Mouse (Mus musculus): Measurements from ENCODE around the gene 2210011C24Rik. TPM values are rescaled to one million over a fixed set of nuclear protein-coding genes. Genes with fewer than 3 reads are reported as not detected.

Gene 2210011C24Rik
- polyA plus RNA-seq, 1 experiment from 2014 or later, result 0.13 TPM

GRCm38 (mm10) chr8:84024171-84024570 is 12.2 kb upstream of the 2210011C24Rik start:
- WGBS (ENCODE audit: insufficient replicate concordance), result 17% methylated on average over 10 of the region's 10 CpGs
- H3K27ac ChIP-seq (ENCODE audit: low read length), result no peak overlapping the region

GRCm38 (mm10) chr8:84023631-84024030 is 11.7 kb upstream of the 2210011C24Rik start:
- whole genome bisulfite sequencing (ENCODE audit: insufficient replicate concordance), result 46% methylated on average over 1 of the region's 1 CpGs
- Histone ChIP-seq H3K4me2 (ENCODE audit: low read depth, low read length) (no peak overlapping the region), H3K27me3 (ENCODE audit: control insufficient read depth, insufficient read depth, low read depth, low read length) (peaks cover 65% of the 10 kb centered on the region), H3K9me3 (replicated peaks; ENCODE audit: control insufficient read depth, low read length) (no peaks in the 10 kb centered on the region), H3K36me3 (ENCODE audit: control insufficient read depth, insufficient read depth) (no peaks in the 10 kb centered on the region), H3K4me3 (ENCODE audit: low read depth, low read length) (no peak overlapping the region), H3K4me1 (ENCODE audit: control insufficient read depth, low read depth, low read length) (peaks cover 6% of the 10 kb centered on the region), H3K9ac (ENCODE audit: low read depth, low read length) (no peak overlapping the region), H3K27ac (ENCODE audit: low read length) (no peak overlapping the region)
- ATAC-seq (ENCODE audit: low read depth), result no peak

More at GRCm38 (mm10) chr8:84024171-84024570, 12.2 kb upstream of the 2210011C24Rik start:
- no peak for ATAC-seq (ENCODE audit: low read depth)
- no peak overlapping the region for H3K9ac ChIP-seq (ENCODE audit: low read depth, low read length)
- H3K4me3 ChIP-seq (ENCODE audit: low read depth, low read length), result no peak overlapping the region
- H3K36me3 ChIP-seq (ENCODE audit: control insufficient read depth, insufficient read depth), result no peaks in the 10 kb centered on the region
- peaks cover 6% of the 10 kb centered on the region for H3K4me1 ChIP-seq (ENCODE audit: control insufficient read depth, low read depth, low read length)
- H3K27me3 ChIP-seq (ENCODE audit: control insufficient read depth, insufficient read depth, low read depth, low read length), result peaks cover 65% of the 10 kb centered on the region
- no peak overlapping the region for H3K4me2 ChIP-seq (ENCODE audit: low read depth, low read length)
- H3K9me3 ChIP-seq (replicated peaks; ENCODE audit: control insufficient read depth, low read length), result no peaks in the 10 kb centered on the region

- H3K36me3 ChIP-seq (ENCODE audit: control insufficient read depth, insufficient read depth), result no peaks in the 10 kb centered on the region
- H3K9me3 ChIP-seq (replicated peaks; ENCODE audit: control insufficient read depth, low read length), result no peaks in the 10 kb centered on the region
- H3K27ac ChIP-seq (ENCODE audit: low read length), result no peak overlapping the region
- no peak for ATAC-seq (ENCODE audit: low read depth)
- peaks cover 69% of the 10 kb centered on the region for H3K27me3 ChIP-seq (ENCODE audit: control insufficient read depth, insufficient read depth, low read depth, low read length)
- 21% methylated on average over 5 of the region's 5 CpGs for WGBS (ENCODE audit: insufficient replicate concordance)
- H3K9ac ChIP-seq (ENCODE audit: low read depth, low read length), result no peak overlapping the region
- H3K4me1 ChIP-seq (ENCODE audit: control insufficient read depth, low read depth, low read length), result peaks cover 6% of the 10 kb centered on the region
- no peak overlapping the region for H3K4me2 ChIP-seq (ENCODE audit: low read depth, low read length)
- no peak overlapping the region for H3K4me3 ChIP-seq (ENCODE audit: low read depth, low read length)
These were observed 11.1 kb upstream of the 2210011C24Rik start for GRCm38 (mm10) chr8:84023085-84023484.

- ATAC-seq (ENCODE audit: low read depth), result no peak
- Histone ChIP-seq H3K4me3 (ENCODE audit: low read depth, low read length) (no peak overlapping the region), H3K4me1 (ENCODE audit: control insufficient read depth, low read depth, low read length) (peaks cover 6% of the 10 kb centered on the region), H3K27me3 (ENCODE audit: control insufficient read depth, insufficient read depth, low read depth, low read length) (peaks cover 64% of the 10 kb centered on the region), H3K4me2 (ENCODE audit: low read depth, low read length) (no peak overlapping the region), H3K36me3 (ENCODE audit: control insufficient read depth, insufficient read depth) (no peaks in the 10 kb centered on the region), H3K27ac (ENCODE audit: low read length) (no peak overlapping the region), H3K9ac (ENCODE audit: low read depth, low read length) (no peak overlapping the region), H3K9me3 (replicated peaks; ENCODE audit: control insufficient read depth, low read length) (no peaks in the 10 kb centered on the region)
- 39% methylated on average over 12 of the region's 12 CpGs for WGBS (ENCODE audit: insufficient replicate concordance)
These were observed 9.6 kb upstream of the 2210011C24Rik start for GRCm38 (mm10) chr8:84021569-84021968.

- WGBS (ENCODE audit: insufficient replicate concordance), result 20% methylated on average over 18 of the region's 18 CpGs
- Histone ChIP-seq H3K4me3 (ENCODE audit: low read depth, low read length) (no peak within 1 kb of the TSS), H3K36me3 (ENCODE audit: control insufficient read depth, insufficient read depth) (no peaks in the 10 kb centered on the region), H3K4me2 (ENCODE audit: low read depth, low read length) (no peak within 1 kb of the TSS), H3K9me3 (replicated peaks; ENCODE audit: control insufficient read depth, low read length) (no peaks in the 10 kb centered on the region), H3K27me3 (ENCODE audit: control insufficient read depth, insufficient read depth, low read depth, low read length) (peaks cover 60% of the 10 kb centered on the region), H3K4me1 (ENCODE audit: control insufficient read depth, low read depth, low read length) (peaks cover 5% of the 10 kb centered on the region), H3K27ac (ENCODE audit: low read length) (no peak within 1 kb of the TSS), H3K9ac (ENCODE audit: low read depth, low read length) (no peak within 1 kb of the TSS)
- no peak for ATAC-seq (ENCODE audit: low read depth)
These were observed 9.1 kb upstream of the 2210011C24Rik start, which contains the start of gene Palm3 for GRCm38 (mm10) chr8:84021096-84021495. Gene Palm3 (plus strand): TSS chr8:84021471.

- no peak for ATAC-seq (ENCODE audit: low read depth)
- no peak overlapping the region for H3K9ac ChIP-seq (ENCODE audit: low read depth, low read length)
- H3K27ac ChIP-seq (ENCODE audit: low read length), result no peak overlapping the region
- no peaks in the 10 kb centered on the region; the same call in 1 of the 2 replicates for H3K4me1 ChIP-seq (ENCODE audit: control insufficient read depth, low read depth, low read length)
- peaks cover 48% of the 10 kb centered on the region for H3K27me3 ChIP-seq (ENCODE audit: control insufficient read depth, insufficient read depth, low read depth, low read length)
- no peak overlapping the region for H3K4me3 ChIP-seq (ENCODE audit: low read depth, low read length)
- H3K4me2 ChIP-seq (ENCODE audit: low read depth, low read length), result no peak overlapping the region
- H3K9me3 ChIP-seq (replicated peaks; ENCODE audit: control insufficient read depth, low read length), result no peaks in the 10 kb centered on the region
- WGBS (ENCODE audit: insufficient replicate concordance), result 60% methylated on average over 9 of the region's 9 CpGs
- H3K36me3 ChIP-seq (ENCODE audit: control insufficient read depth, insufficient read depth), result no peaks in the 10 kb centered on the region
These were observed 7.8 kb upstream of the 2210011C24Rik start for GRCm38 (mm10) chr8:84019738-84020137.

- no peak overlapping the region for H3K9ac ChIP-seq (ENCODE audit: low read depth, low read length)
- H3K36me3 ChIP-seq (ENCODE audit: control insufficient read depth, insufficient read depth), result no peaks in the 10 kb centered on the region
- ATAC-seq (ENCODE audit: low read depth), result no peak
- H3K4me3 ChIP-seq (ENCODE audit: low read depth, low read length), result no peak overlapping the region
- peaks cover 50% of the 10 kb centered on the region for H3K27me3 ChIP-seq (ENCODE audit: control insufficient read depth, insufficient read depth, low read depth, low read length)
- H3K27ac ChIP-seq (ENCODE audit: low read length), result no peak overlapping the region
- peaks cover 12% of the 10 kb centered on the region for H3K4me1 ChIP-seq (ENCODE audit: control insufficient read depth, low read depth, low read length)
- no peaks in the 10 kb centered on the region for H3K9me3 ChIP-seq (replicated peaks; ENCODE audit: control insufficient read depth, low read length)
- 73% methylated on average over 5 of the region's 5 CpGs for WGBS (ENCODE audit: insufficient replicate concordance)
- no peak overlapping the region for H3K4me2 ChIP-seq (ENCODE audit: low read depth, low read length)
These were observed 3.9 kb upstream of the 2210011C24Rik start for GRCm38 (mm10) chr8:84015833-84016232.

- H3K9me3 ChIP-seq (replicated peaks; ENCODE audit: control insufficient read depth, low read length), result no peaks in the 10 kb centered on the region
- H3K4me3 ChIP-seq (ENCODE audit: low read depth, low read length), result peak overlapping the region; percentile 54
- no peak overlapping the region for H3K27ac ChIP-seq (ENCODE audit: low read length)
- H3K4me1 ChIP-seq (ENCODE audit: control insufficient read depth, low read depth, low read length), result peaks cover 12% of the 10 kb centered on the region
- H3K36me3 ChIP-seq (ENCODE audit: control insufficient read depth, insufficient read depth), result no peaks in the 10 kb centered on the region
- peak overlapping the region; percentile 76 for H3K4me2 ChIP-seq (ENCODE audit: low read depth, low read length)
- peaks cover 48% of the 10 kb centered on the region for H3K27me3 ChIP-seq (ENCODE audit: control insufficient read depth, insufficient read depth, low read depth, low read length)
- ATAC-seq (ENCODE audit: low read depth), result 0 out of 2 replicates have a peak, but pooled peaks have one; percentile 23
- H3K9ac ChIP-seq (ENCODE audit: low read depth, low read length), result no peak overlapping the region
- WGBS (ENCODE audit: insufficient replicate concordance), result 10% methylated on average over 35 of the region's 35 CpGs
These were observed 661 bp upstream of the 2210011C24Rik start for GRCm38 (mm10) chr8:84012499-84013165.

Data from liver, embryonic 16.5 days (tissue).